In the genomic region with DNA sequence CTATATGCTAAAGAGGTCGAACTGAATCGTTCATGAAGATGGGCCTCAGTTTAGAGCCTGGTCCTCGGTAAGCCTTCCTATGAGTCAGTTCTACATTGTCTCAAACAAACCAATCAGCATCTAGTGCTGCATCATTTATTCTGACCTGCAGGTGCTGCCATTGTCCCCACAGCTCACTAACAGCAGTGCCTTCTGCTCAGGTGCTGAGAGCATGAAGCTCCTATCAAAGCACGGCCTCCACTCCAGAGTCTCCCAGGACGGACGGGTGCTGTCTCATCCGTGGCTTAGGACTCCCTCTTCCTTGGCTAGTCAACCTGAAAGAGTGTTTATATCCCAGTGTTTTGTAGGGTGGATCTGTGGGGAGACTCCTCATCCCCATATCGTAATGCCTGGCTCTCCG, we compare ENCODE assay signal across 13 mouse cellular contexts. TPM values are rescaled to one million over a fixed set of nuclear protein-coding genes. Genes with fewer than 3 reads are reported as not detected.
DNase-seq lines count a peak whose midpoint lies in the region; ATAC-seq and TF ChIP-seq lines count a peak whose summit lies in the region.
"Had no signal": no experiment of that assay in that cellular context is flagged by ENCODE, and none has a peak within 500 bp of the region (broad histone marks: within the 10 kb centered on the region; RNA-seq: fewer than 3 reads in every experiment).

No protein-coding gene starts in this region.

- H3K36me3 ChIP-seq in forebrain, embryonic 16.5 days (ENCODE audit: control insufficient read depth, insufficient read depth) = no peaks in the 10 kb centered on the region
- no peaks in the 10 kb centered on the region for H3K36me3 ChIP-seq in midbrain, postnatal 0 days (ENCODE audit: insufficient read depth, low read length)
- H3K36me3 ChIP-seq: limb, embryonic 10.5 days; liver, embryonic 12.5 days; lung, embryonic 15.5 days; stomach, embryonic 15.5 days had no signal

- no peak overlapping the region for H3K4me2 ChIP-seq in forebrain, embryonic 16.5 days (ENCODE audit: low read length)
- no peak overlapping the region for H3K4me2 ChIP-seq in midbrain, postnatal 0 days (ENCODE audit: low read depth, low read length, poor library complexity, severe bottlenecking)
- H3K4me2 ChIP-seq: liver, embryonic 12.5 days; lung, embryonic 15.5 days; stomach, embryonic 15.5 days had no signal

- peak; percentile 35 to 37 for DNase-seq in cerebellum, postnatal 14 days
- no peak for DNase-seq in cerebellum, adult 11 months
- DNase-seq in left cerebral cortex, adult 2 months (ENCODE audit: extremely low spot score in 1 of 2, low spot score in 2 of 2) = no peak
- no peak for DNase-seq in left cerebral cortex, postnatal 25 days (ENCODE audit: low spot score in 2 of 2)
- peak; percentile 28 for DNase-seq in midbrain, postnatal 0 days (ENCODE audit: low spot score)
- no peak for DNase-seq in adrenal gland, adult 18-20 months (ENCODE audit: low spot score in 2 of 2)
- DNase-seq: spleen, adult 18-20 months had no signal

- WGBS in forebrain, embryonic 16.5 days = 80% methylated on average over 9 of the region's 9 CpGs
- 55% methylated on average over 9 of the region's 9 CpGs for WGBS in midbrain, postnatal 0 days

- H3K9ac ChIP-seq in forebrain, embryonic 16.5 days (replicated peaks; ENCODE audit: low read depth, low read length) = no peak overlapping the region
- no peak overlapping the region for H3K9ac ChIP-seq in midbrain, postnatal 0 days (replicated peaks; ENCODE audit: low read length, poor library complexity, severe bottlenecking)
- H3K9ac ChIP-seq: liver, embryonic 12.5 days; lung, embryonic 15.5 days; stomach, embryonic 15.5 days had no signal

- H3K4me3 ChIP-seq in left cerebral cortex, adult 2 months = no peak overlapping the region
- H3K4me3 ChIP-seq in forebrain, embryonic 16.5 days (replicated peaks; ENCODE audit: low read length) = no peak overlapping the region
- H3K4me3 ChIP-seq in midbrain, postnatal 0 days (ENCODE audit: low read depth, low read length) = no peak overlapping the region
- H3K4me3 ChIP-seq: limb, embryonic 10.5 days; liver, embryonic 12.5 days; lung, embryonic 15.5 days; stomach, embryonic 15.5 days had no signal

- H3K27me3 ChIP-seq in forebrain, embryonic 16.5 days (replicated peaks; ENCODE audit: control insufficient read depth, insufficient read depth, low read length) = no peaks in the 10 kb centered on the region
- no peaks in the 10 kb centered on the region for H3K27me3 ChIP-seq in midbrain, postnatal 0 days (ENCODE audit: insufficient read depth, low read length)
- H3K27me3 ChIP-seq: liver, embryonic 12.5 days; lung, embryonic 15.5 days; stomach, embryonic 15.5 days had no signal

- H3K9me3 ChIP-seq in forebrain, embryonic 16.5 days (ENCODE audit: control insufficient read depth, low read length) = no peaks in the 10 kb centered on the region
- no peaks in the 10 kb centered on the region for H3K9me3 ChIP-seq in midbrain, postnatal 0 days (ENCODE audit: low read length)
- H3K9me3 ChIP-seq: limb, embryonic 10.5 days; liver, embryonic 12.5 days; lung, embryonic 15.5 days; stomach, embryonic 15.5 days had no signal

- H3K4me1 ChIP-seq in forebrain, embryonic 16.5 days (replicated peaks; ENCODE audit: control insufficient read depth, insufficient read depth, low read length) = peaks cover 16% of the 10 kb centered on the region
- no peaks in the 10 kb centered on the region for H3K4me1 ChIP-seq in midbrain, postnatal 0 days (ENCODE audit: insufficient read depth, low read length)
- H3K4me1 ChIP-seq: liver, embryonic 12.5 days; lung, embryonic 15.5 days; stomach, embryonic 15.5 days had no signal

- H3K27ac ChIP-seq in left cerebral cortex, adult 2 months = peak overlapping the region; percentile 84
- peak overlapping the region; percentile 70 for H3K27ac ChIP-seq in forebrain, embryonic 16.5 days (ENCODE audit: low read length)
- H3K27ac ChIP-seq in midbrain, postnatal 0 days (ENCODE audit: low read depth, low read length) = peak overlapping the region; percentile 86
- H3K27ac ChIP-seq: limb, embryonic 10.5 days; liver, embryonic 12.5 days; lung, embryonic 15.5 days; stomach, embryonic 15.5 days had no signal

- ATAC-seq in forebrain, embryonic 16.5 days = peak; percentile 36; the same call in 1 of the 2 replicates
- ATAC-seq in midbrain, postnatal 0 days (ENCODE audit: low FRiP score) = peak; percentile 52; the same call in 1 of the 2 replicates
- ATAC-seq in inflammation-experienced regulatory T-cells, adult 6 months = no peak
- ATAC-seq: liver, embryonic 12.5 days had no signal

- intact Hi-C loops in left cerebral cortex, adult 2 months (cut with DNase I) = no loop called here
- intact Hi-C loops in left cerebral cortex, postnatal 25 days (cut with DNase I) = no loop called here

- TF ChIP-seq CTCF in left cerebral cortex, adult 2 months (IDR thresholded peaks at IDR 0.05) = no peak; the same call in 1 of the 2 replicates
- TF ChIP-seq CTCF in midbrain, postnatal 0 days (IDR thresholded peaks at IDR 0.05) = peak; percentile 52

RNA-seq across cellular contexts. Expression of a gene that starts 14.0 kb away (rescaled TPM):
- total RNA-seq in left cerebral cortex, adult 2 months (2021) = 10 to 100 TPM; 10.5 to 12.0 TPM
- 10 to 100 TPM; 10.5 to 10.8 TPM for total RNA-seq in left cerebral cortex, postnatal 25 days (2021)
- 1.9 and 2.0 TPM in 2 replicates for polyA plus RNA-seq in forebrain, embryonic 16.5 days (2015; fragmentation: Nextera tagmentation; extraction: Ambion mirVana)
- total RNA-seq in midbrain, postnatal 0 days (2014; rRNA removed) = 1.2 and 1.9 TPM in 2 replicates
- polyA plus RNA-seq in midbrain, postnatal 0 days (2015; fragmentation: Nextera tagmentation; extraction: Ambion mirVana) = 1.8 and 2.4 TPM in 2 replicates
- polyA plus RNA-seq in inflammation-experienced regulatory T-cells, adult 6 months (2017; shearing (Covaris generic)) = under 1 TPM in 2 of 3 experiments, not detected in 1; 0.50 to 0.83 TPM
- 10 to 100 TPM in 1 of 2 experiments, 1 to 10 TPM in 1; 3.3 to 10.1 TPM for total RNA-seq in adrenal gland, adult 18-20 months (2021)

RNA-seq across cellular contexts. Expression of a gene that starts 17.8 kb away (rescaled TPM):
- 1 to 10 TPM; 7.3 to 8.5 TPM for total RNA-seq in left cerebral cortex, adult 2 months (2021)
- 10 to 100 TPM in 1 of 2 experiments, 1 to 10 TPM in 1; 8.8 to 10.4 TPM for total RNA-seq in left cerebral cortex, postnatal 25 days (2021)
- polyA plus RNA-seq in forebrain, embryonic 16.5 days (2015; fragmentation: Nextera tagmentation; extraction: Ambion mirVana) = 1.4 and 2.1 TPM in 2 replicates
- total RNA-seq in midbrain, postnatal 0 days (2014; rRNA removed) = 0.94 and 1.3 TPM in 2 replicates
- 0.65 and 1.3 TPM in 2 replicates for polyA plus RNA-seq in midbrain, postnatal 0 days (2015; fragmentation: Nextera tagmentation; extraction: Ambion mirVana)
- under 1 TPM in 1 of 3 experiments, not detected in 2; 0.26 TPM for polyA plus RNA-seq in inflammation-experienced regulatory T-cells, adult 6 months (2017; shearing (Covaris generic))
- 1 to 10 TPM; 7.4 to 7.8 TPM for total RNA-seq in adrenal gland, adult 18-20 months (2021)

Comparison
In these comparisons a context has a peak if more than half of its experiments do, and no peak if none do; other contexts are left out.
1. DNase-seq: peak in cerebellum, postnatal 14 days (2 of 2) and midbrain, postnatal 0 days (single experiment); none in cerebellum, adult 11 months (single experiment), left cerebral cortex, adult 2 months (0 of 2), left cerebral cortex, postnatal 25 days (0 of 2) and adrenal gland, adult 18-20 months (0 of 2).
2. Peak in every context shown above with its lines, with median percentiles within 50 percentile points of each other: H3K27ac ChIP-seq.